ENCODE assay signal across 7 mouse cellular contexts in genomic region chr1:176812491-176813291, GRCm38 (mm10). TPM values are rescaled to one million over a fixed set of nuclear protein-coding genes. Genes with fewer than 3 reads are reported as not detected.
DNase-seq lines count a peak whose midpoint lies in the region; ATAC-seq and TF ChIP-seq lines count a peak whose summit lies in the region.

No protein-coding gene starts in this region.

- DNase-seq in neural tube, embryonic 11.5 days (ENCODE audit: low spot score): no peak
- DNase-seq in neural tube, embryonic 10.5 days (ENCODE audit: extremely low spot score, low spot score): no peak
- no peak for DNase-seq in limb, embryonic 11.5 days (ENCODE audit: low spot score)
- no peak for DNase-seq in thymus, postnatal 0 days (ENCODE audit: low spot score)
- DNase-seq in right cerebral cortex, postnatal 14 days: no peak

- no peak for TF ChIP-seq CTCF in embryonic fibroblast, embryonic 13.5 days (IDR thresholded peaks at IDR 0.05; ENCODE audit: borderline replicate concordance, insufficient read depth, low read length)

- no peaks in the 10 kb centered on the region for H3K9me3 ChIP-seq in neural tube, embryonic 11.5 days (ENCODE audit: control insufficient read depth, low read length)
- no peaks in the 10 kb centered on the region for H3K9me3 ChIP-seq in limb, embryonic 11.5 days (ENCODE audit: control insufficient read depth, low read length)
- no peaks in the 10 kb centered on the region for H3K9me3 ChIP-seq in stomach, embryonic 14.5 days (ENCODE audit: control insufficient read depth, low read depth, low read length)

- no peak for TF ChIP-seq POLR2A in embryonic fibroblast, embryonic 13.5 days (IDR thresholded peaks at IDR 0.05; ENCODE audit: low read depth, low read length)

- H3K4me3 ChIP-seq in neural tube, embryonic 11.5 days (ENCODE audit: low read depth, low read length): peak overlapping the region; percentile 89
- H3K4me3 ChIP-seq in embryonic fibroblast, embryonic 13.5 days (ENCODE audit: insufficient read depth, low read length): peak overlapping the region; percentile 94
- peak overlapping the region; percentile 91 for H3K4me3 ChIP-seq in limb, embryonic 11.5 days (ENCODE audit: low read depth, low read length)
- H3K4me3 ChIP-seq in stomach, embryonic 14.5 days (ENCODE audit: low read depth, low read length): peak overlapping the region; percentile 90

- no peaks in the 10 kb centered on the region for H3K27me3 ChIP-seq in neural tube, embryonic 11.5 days (ENCODE audit: control insufficient read depth, insufficient read depth, low read length)
- no peaks in the 10 kb centered on the region for H3K27me3 ChIP-seq in limb, embryonic 11.5 days (ENCODE audit: control insufficient read depth, insufficient read depth, low read length)
- no peaks in the 10 kb centered on the region for H3K27me3 ChIP-seq in stomach, embryonic 14.5 days (ENCODE audit: control insufficient read depth, insufficient read depth, low read length)

- WGBS in neural tube, embryonic 11.5 days: 32% methylated on average over 11 of the region's 11 CpGs
- WGBS in limb, embryonic 11.5 days: 30% methylated on average over 11 of the region's 11 CpGs
- 12% methylated on average over 11 of the region's 11 CpGs for WGBS in stomach, embryonic 14.5 days

- peak overlapping the region; percentile 99 for H3K27ac ChIP-seq in neural tube, embryonic 11.5 days (ENCODE audit: low read depth, low read length)
- H3K27ac ChIP-seq in embryonic fibroblast, embryonic 13.5 days (ENCODE audit: insufficient read depth, low read length): peak overlapping the region; percentile 94
- peak overlapping the region; percentile 94; the same call in 1 of the 2 replicates for H3K27ac ChIP-seq in limb, embryonic 11.5 days (replicated peaks; ENCODE audit: low read depth, low read length)
- peak overlapping the region; percentile 97; the same call in 1 of the 2 replicates for H3K27ac ChIP-seq in stomach, embryonic 14.5 days (ENCODE audit: low read length)

- no peaks in the 10 kb centered on the region for H3K36me3 ChIP-seq in neural tube, embryonic 11.5 days (ENCODE audit: control insufficient read depth, insufficient read depth, low read length)
- no peaks in the 10 kb centered on the region for H3K36me3 ChIP-seq in limb, embryonic 11.5 days (ENCODE audit: control insufficient read depth, insufficient read depth, low read length)
- H3K36me3 ChIP-seq in stomach, embryonic 14.5 days (ENCODE audit: control insufficient read depth, insufficient read depth, low read length): no peaks in the 10 kb centered on the region

- peak overlapping the region; percentile 96 for H3K9ac ChIP-seq in neural tube, embryonic 11.5 days (ENCODE audit: low read length)
- peak overlapping the region; percentile 93 for H3K9ac ChIP-seq in limb, embryonic 11.5 days (ENCODE audit: low read length)
- H3K9ac ChIP-seq in stomach, embryonic 14.5 days (replicated peaks; ENCODE audit: low read depth, low read length): peak overlapping the region; percentile 82

- ATAC-seq in neural tube, embryonic 11.5 days (ENCODE audit: insufficient read depth, low FRiP score, low TSS enrichment): no peak
- no peak for ATAC-seq in limb, embryonic 11.5 days (ENCODE audit: insufficient number of reproducible peaks, low FRiP score, low TSS enrichment, low read depth)
- no peak for ATAC-seq in stomach, embryonic 14.5 days (ENCODE audit: insufficient number of reproducible peaks, insufficient read depth, low FRiP score, low read depth)

- peaks cover 3% of the 10 kb centered on the region for H3K4me1 ChIP-seq in neural tube, embryonic 11.5 days (ENCODE audit: control insufficient read depth, insufficient read depth, low read length)
- peaks cover 8% of the 10 kb centered on the region for H3K4me1 ChIP-seq in embryonic fibroblast, embryonic 13.5 days (ENCODE audit: control insufficient read depth, insufficient read depth, low read length)
- H3K4me1 ChIP-seq in limb, embryonic 11.5 days (ENCODE audit: control insufficient read depth, insufficient read depth, low read length): peaks cover 4% of the 10 kb centered on the region; the same call in 1 of the 2 replicates
- H3K4me1 ChIP-seq in stomach, embryonic 14.5 days (ENCODE audit: control insufficient read depth, insufficient read depth, low read length): no peaks in the 10 kb centered on the region

- peak overlapping the region; percentile 45 for H3K4me2 ChIP-seq in neural tube, embryonic 11.5 days (ENCODE audit: low read depth)
- peak overlapping the region; percentile 52 for H3K4me2 ChIP-seq in limb, embryonic 11.5 days (ENCODE audit: low read depth, severe bottlenecking)
- peak overlapping the region; percentile 59 for H3K4me2 ChIP-seq in stomach, embryonic 14.5 days (replicated peaks; ENCODE audit: low read depth, low read length)

RNA-seq across cellular contexts. Expression of gene Cep170, which starts 1.2 kb away (rescaled TPM):
- polyA plus RNA-seq in neural tube, embryonic 11.5 days (2014; fragmentation: Nextera tagmentation; extraction: Ambion mirVana): 75.8 and 86.6 TPM in 2 replicates
- 117 and 137 TPM in 2 replicates for polyA plus RNA-seq in embryonic fibroblast, embryonic 13.5 days (2011; ENCODE audit: insufficient read length, low read depth, missing spikeins)
- polyA plus RNA-seq in limb, embryonic 11.5 days (2014; fragmentation: Nextera tagmentation; extraction: Ambion mirVana): 35.6 and 40.1 TPM in 2 replicates
- polyA plus RNA-seq in stomach, embryonic 14.5 days (2014; fragmentation: Nextera tagmentation; extraction: Ambion mirVana): 34.8 and 37.6 TPM in 2 replicates
- 15.0 and 16.4 TPM in 2 replicates for polyA plus RNA-seq in thymus, postnatal 0 days (2015; fragmentation: Nextera tagmentation; extraction: Ambion mirVana)

RNA-seq across cellular contexts. Expression of gene Sdccag8, which starts 1.8 kb away (rescaled TPM):
- 19.2 and 22.8 TPM in 2 replicates for polyA plus RNA-seq in neural tube, embryonic 11.5 days (2014; fragmentation: Nextera tagmentation; extraction: Ambion mirVana)
- polyA plus RNA-seq in embryonic fibroblast, embryonic 13.5 days (2011; ENCODE audit: insufficient read length, low read depth, missing spikeins): 14.0 and 14.3 TPM in 2 replicates
- polyA plus RNA-seq in limb, embryonic 11.5 days (2014; fragmentation: Nextera tagmentation; extraction: Ambion mirVana): 13.1 and 14.6 TPM in 2 replicates
- polyA plus RNA-seq in stomach, embryonic 14.5 days (2014; fragmentation: Nextera tagmentation; extraction: Ambion mirVana): 15.6 and 17.6 TPM in 2 replicates
- 15.8 and 17.7 TPM in 2 replicates for polyA plus RNA-seq in thymus, postnatal 0 days (2015; fragmentation: Nextera tagmentation; extraction: Ambion mirVana)
